Mouse (Mus musculus) adrenal gland, adult 2 months (tissue): ENCODE measurements around the gene Grin3b. TPM values are rescaled to one million over a fixed set of nuclear protein-coding genes. Genes with fewer than 3 reads are reported as not detected.

ENCODE experiments used
- DNase-seq: peaks from one replicate; pipeline ENCODE4 v3.0.0; 2021
- polyA plus RNA-seq: library from polyadenylated mRNA; depleted of rRNA; stranded (reverse); fragments of >200 nt; gene quantifications from 2 replicates; pipeline ENCODE4 v1.2.3, GENCODE M21; 2012
- total RNA-seq, 2 experiments: library from RNA; stranded (reverse); gene quantifications; 2 replicates each; pipeline ENCODE4 v1.2.3; 2021

The Grin3b gene
- total and polyA plus RNA-seq, 3 experiments, result 0.09 to 0.31 TPM; not detected in 1

- peak; percentile 78 for DNase-seq
Observed at GRCm38 (mm10) chr10:79988506-79989271, 18.2 kb downstream of the Grin3b start, which contains the start of gene Cnn2. Cnn2 (plus strand) TSS chr10:79988584.

DNA sequence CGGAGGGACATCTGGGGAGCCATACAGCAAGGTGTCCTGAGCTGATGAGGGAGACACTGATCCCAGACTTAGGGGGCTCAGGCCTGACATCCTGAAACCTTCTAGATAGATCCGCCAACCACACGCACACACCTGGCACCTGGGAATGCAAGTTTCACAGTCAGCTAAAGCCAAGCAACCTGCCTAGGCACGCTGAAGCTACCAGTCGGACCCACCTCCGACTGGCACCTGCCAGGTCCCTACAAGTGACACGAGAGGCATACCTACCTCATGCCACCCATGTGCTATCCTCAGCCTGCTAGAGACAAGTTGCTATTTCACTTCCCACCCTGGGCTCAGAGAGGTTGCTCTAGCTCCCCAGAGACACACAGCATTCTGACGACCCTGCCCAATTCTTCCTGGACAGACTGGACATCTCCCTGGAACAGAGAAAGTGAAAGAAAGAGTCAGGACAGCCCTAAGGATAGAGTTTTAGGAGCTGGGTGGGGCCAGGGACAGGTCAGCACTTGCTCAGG, 18.8 kb downstream of the Grin3b start:
- DNase-seq, result no peak

- no peak for DNase-seq
Observed at GRCm38 (mm10) chr10:79989870-79990269, 19.4 kb downstream of the Grin3b start.

- DNase-seq, result no peak
Observed at GRCm38 (mm10) chr10:79991099-79991498, 20.6 kb downstream of the Grin3b start.

- DNase-seq, result no peak
Observed at GRCm38 (mm10) chr10:79991548-79991947, 21.0 kb downstream of the Grin3b start.

DNA sequence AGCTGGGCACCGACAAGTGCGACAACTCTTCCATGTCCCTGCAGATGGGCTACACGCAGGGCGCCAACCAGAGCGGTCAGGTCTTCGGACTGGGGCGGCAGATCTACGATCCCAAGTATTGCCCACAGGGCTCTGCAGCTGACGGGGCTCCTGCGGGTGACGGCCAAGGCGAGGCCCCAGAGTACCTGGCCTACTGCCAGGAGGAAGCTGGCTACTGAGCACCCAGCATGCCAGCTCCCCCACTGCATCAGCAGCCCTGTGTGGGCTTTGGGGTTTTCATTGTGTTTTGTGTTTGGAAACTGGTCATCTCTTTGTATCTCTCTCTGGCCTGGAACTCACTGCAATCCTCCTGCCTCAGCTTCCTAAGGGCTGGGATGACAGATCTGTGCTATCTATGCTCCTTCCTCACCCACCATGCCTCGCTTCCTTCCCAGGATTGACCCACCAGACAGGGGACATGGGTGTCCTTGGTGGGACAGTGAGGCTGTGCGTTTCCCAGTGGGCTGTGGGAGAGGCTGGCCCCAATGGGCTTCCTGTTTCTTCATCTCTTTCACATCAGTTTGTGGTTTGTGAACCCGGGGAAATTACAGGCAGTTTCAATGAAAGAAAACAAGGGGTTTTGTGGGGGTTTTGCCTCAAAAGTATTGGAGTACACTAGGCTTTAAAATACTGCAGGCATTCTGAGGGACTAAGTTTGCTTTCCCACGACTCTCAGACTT, 24.0 kb downstream of the Grin3b start:
- DNase-seq, result peak; percentile 45

DNA sequence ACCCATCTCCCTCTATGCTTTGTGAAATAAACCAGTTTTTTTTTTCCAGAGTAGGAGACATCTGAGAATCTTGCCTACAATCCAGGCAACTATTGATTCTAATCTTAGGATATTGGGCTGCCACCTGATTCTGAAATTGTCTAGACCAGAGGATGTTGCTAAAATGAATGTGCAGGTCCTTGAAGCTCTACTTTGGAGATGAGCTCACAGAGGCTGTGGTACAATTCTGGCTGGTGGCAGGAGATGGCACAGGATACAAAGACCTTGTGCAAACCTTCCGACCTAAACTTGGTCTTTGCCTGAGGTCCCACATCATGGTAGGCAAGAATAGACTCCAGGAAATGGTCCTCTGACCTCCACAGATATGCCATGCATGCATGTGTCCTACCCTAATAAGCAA, 25.1 kb downstream of the Grin3b start:
- no peak for DNase-seq

GRCm38 (mm10) chr10:79996272-79997033, 25.9 kb downstream of the Grin3b start, which contains the start of gene Abca7:
Abca7 (plus strand) TSS chr10:79996494.
- peak; percentile 98 for DNase-seq

- DNase-seq, result peak; percentile 84
Observed at GRCm38 (mm10) chr10:79997034-79997760, 26.7 kb downstream of the Grin3b start.

GRCm38 (mm10) chr10:79997819-79998218, 27.3 kb downstream of the Grin3b start:
- no peak for DNase-seq

DNA sequence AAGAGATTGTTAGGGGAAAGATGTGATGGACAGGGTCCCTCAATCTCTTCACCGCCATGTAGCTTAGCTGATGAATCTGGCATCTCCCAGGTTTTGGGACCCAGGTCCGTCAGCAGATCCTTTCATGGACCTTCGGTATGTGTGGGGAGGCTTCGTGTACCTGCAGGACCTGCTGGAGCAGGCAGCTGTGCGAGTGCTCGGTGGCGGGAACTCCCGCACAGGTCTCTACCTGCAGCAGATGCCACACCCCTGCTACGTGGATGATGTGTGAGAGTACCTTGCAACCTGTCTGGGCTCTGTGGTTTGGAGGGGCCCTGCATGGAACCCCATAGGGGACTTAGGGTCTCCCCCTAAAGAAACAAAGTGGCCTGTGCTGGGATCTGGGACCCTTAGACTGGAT, 31.4 kb downstream of the Grin3b start:
- no peak for DNase-seq

DNA sequence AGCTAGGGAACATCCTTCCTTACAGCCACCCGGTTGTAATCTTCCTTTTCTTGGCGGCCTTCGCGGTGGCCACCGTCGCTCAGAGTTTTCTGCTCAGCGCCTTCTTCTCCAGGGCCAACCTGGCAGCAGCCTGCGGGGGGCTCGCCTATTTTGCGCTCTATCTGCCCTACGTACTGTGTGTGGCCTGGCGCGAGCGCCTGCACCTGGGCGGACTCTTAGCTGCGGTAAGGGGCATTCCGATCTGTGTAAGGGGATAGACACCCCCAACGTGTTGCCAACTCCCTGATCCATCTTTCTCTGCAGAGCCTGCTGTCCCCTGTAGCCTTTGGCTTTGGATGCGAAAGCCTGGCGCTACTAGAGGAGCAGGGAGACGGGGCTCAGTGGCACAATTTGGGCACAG, 32.3 kb downstream of the Grin3b start:
- no peak for DNase-seq

- DNase-seq, result peak; percentile 40
Observed at GRCm38 (mm10) chr10:80003374-80004232, 33.1 kb downstream of the Grin3b start.

GRCm38 (mm10) chr10:80004233-80004705, 33.8 kb downstream of the Grin3b start:
- peak; percentile 87 for DNase-seq

DNA sequence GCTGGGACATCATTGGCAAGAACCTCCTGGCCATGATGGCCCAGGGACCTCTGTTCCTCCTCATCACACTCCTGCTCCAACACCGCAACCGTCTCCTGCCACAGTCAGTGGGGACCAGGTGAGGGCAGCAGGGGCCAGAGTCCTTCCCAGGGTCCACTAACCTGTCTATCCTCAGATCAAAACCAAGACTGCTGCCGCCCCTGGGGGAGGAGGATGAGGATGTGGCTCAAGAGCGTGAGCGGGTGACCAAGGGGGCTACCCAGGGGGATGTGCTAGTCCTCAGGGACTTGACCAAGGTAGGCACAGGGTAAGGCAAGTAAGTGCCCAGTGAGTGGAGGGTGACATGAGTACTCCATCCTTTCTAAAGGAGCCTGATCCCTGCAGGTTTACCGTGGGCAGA, 41.2 kb downstream of the Grin3b start:
- no peak for DNase-seq

DNA sequence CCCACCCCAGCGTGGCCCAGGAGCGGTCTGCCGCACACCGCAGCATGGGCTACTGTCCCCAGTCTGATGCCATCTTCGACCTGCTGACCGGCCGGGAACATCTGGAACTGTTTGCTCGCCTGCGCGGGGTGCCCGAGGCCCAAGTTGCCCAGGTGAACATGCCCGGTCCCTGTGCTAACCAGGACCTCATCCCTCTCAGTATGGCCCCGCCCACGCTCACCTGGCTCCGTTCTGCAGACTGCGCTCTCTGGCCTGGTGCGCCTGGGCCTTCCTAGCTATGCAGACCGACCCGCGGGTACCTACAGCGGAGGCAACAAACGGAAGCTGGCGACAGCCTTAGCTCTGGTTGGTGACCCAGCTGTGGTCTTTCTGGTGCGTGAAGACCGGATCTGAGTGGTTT, 43.1 kb downstream of the Grin3b start:
- DNase-seq, result no peak

DNA sequence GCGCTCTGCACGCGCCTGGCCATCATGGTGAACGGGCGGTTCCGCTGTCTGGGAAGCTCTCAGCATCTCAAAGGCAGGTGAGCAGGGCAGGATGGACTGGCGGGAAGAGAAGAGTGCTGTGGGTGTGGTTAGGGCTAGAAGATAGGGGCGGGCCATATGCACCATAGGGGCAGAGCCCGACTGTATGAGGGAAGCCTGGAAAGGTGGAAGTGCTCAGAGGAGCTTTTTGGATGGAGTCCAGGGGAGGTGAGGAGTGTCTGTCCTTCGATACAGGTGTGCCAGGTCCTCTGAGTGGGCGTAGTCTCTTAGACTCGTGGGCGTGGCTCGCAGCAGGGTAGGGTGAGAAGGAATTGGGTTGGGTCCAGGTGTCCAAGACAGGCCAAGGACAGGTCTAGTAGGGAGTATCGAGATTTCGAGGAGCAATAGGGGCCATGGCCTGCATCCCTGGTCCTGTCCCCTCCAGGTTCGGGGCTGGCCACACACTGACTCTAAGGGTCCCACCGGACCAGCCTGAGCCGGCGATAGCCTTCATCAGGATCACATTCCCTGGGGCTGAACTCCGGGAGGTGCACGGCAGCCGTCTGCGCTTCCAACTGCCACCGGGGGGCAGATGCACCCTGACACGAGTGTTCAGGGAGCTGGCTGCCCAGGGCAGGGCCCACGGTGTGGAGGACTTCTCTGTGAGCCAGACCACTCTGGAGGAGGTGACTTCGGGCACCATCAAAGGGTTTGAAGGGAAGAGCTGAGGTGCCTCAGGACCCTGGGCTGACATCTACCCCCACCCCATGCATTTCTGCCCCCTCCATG, 44.2 kb downstream of the Grin3b start:
- DNase-seq, result no peak

GRCm38 (mm10) chr10:80015583-80015982, 45.1 kb downstream of the Grin3b start:
- no peak for DNase-seq

DNA sequence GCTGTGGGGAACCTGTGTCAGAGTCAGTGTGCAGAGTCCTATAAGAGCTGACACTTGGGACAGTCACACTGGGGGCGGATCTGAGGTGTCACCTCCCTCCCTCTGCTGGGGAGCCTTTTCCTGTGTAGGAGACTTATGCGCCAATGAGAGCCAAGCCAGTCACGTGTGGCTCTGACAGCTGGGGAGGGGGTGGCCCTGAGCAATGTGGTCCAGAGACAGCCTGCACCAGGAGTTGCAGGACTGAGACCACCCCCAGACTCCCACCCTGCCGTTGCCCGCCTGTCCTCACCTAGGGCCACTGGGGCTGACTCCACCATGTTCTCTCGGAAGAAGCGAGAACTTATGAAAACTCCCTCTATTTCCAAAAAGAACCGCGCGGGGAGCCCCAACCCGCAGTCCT, 46.0 kb downstream of the Grin3b start, which contains the start of gene Arhgap45:
Gene Arhgap45 (plus strand): TSS at position 143 of the 400 bp plus-strand sequence.
- DNase-seq, result peak; percentile 36
